ENCODE assay signal across 9 mouse cellular contexts in genomic region chr9:57935683-57936437, GRCm38 (mm10). TPM values are rescaled to one million over a fixed set of nuclear protein-coding genes. Genes with fewer than 3 reads are reported as not detected.
DNase-seq lines count a peak whose midpoint lies in the region; ATAC-seq and TF ChIP-seq lines count a peak whose summit lies in the region.
"Had no signal": no experiment of that assay in that cellular context is flagged by ENCODE, and none has a peak within 500 bp of the region (broad histone marks: within the 10 kb centered on the region; RNA-seq: fewer than 3 reads in every experiment).

No protein-coding gene starts in this region.

- no peaks in the 10 kb centered on the region for H3K36me3 ChIP-seq in heart, embryonic 11.5 days (ENCODE audit: control insufficient read depth, insufficient read depth, low read length)
- H3K36me3 ChIP-seq in embryonic facial prominence, embryonic 11.5 days (replicated peaks; ENCODE audit: control insufficient read depth, insufficient read depth, low read depth, low read length) = no peaks in the 10 kb centered on the region
- 0 out of 2 replicates have a peak, but pooled peaks cover 1% of the 10 kb centered on the region for H3K36me3 ChIP-seq in hindbrain, postnatal 0 days (ENCODE audit: insufficient read depth, low read length)
- H3K36me3 ChIP-seq in neural tube, embryonic 11.5 days (ENCODE audit: control insufficient read depth, insufficient read depth, low read length) = no peaks in the 10 kb centered on the region
- H3K36me3 ChIP-seq in stomach, postnatal 0 days (ENCODE audit: control insufficient read depth, insufficient read depth, low read length) = no peaks in the 10 kb centered on the region

- TF ChIP-seq EP300 in stomach, postnatal 0 days (optimal IDR thresholded peaks at IDR 0.05) = no peak

- H3K4me2 ChIP-seq in heart, embryonic 11.5 days = no peak overlapping the region
- no peak overlapping the region for H3K4me2 ChIP-seq in embryonic facial prominence, embryonic 11.5 days (ENCODE audit: low read depth, low read length)
- H3K4me2 ChIP-seq in hindbrain, postnatal 0 days (ENCODE audit: low read depth, low read length) = no peak overlapping the region
- no peak overlapping the region for H3K4me2 ChIP-seq in neural tube, embryonic 11.5 days (ENCODE audit: low read depth)
- H3K4me2 ChIP-seq in stomach, postnatal 0 days (replicated peaks; ENCODE audit: low read depth) = no peak overlapping the region

- H3K4me3 ChIP-seq in heart, embryonic 11.5 days (ENCODE audit: low read depth, low read length) = no peak overlapping the region
- no peak overlapping the region for H3K4me3 ChIP-seq in embryonic facial prominence, embryonic 11.5 days (ENCODE audit: low read depth, low read length)
- H3K4me3 ChIP-seq in hindbrain, postnatal 0 days (ENCODE audit: low read length) = no peak overlapping the region
- no peak overlapping the region for H3K4me3 ChIP-seq in neural tube, embryonic 11.5 days (ENCODE audit: low read depth, low read length)
- no peak overlapping the region for H3K4me3 ChIP-seq in stomach, postnatal 0 days (ENCODE audit: low read depth, low read length)

- WGBS in heart, embryonic 11.5 days (ENCODE audit: insufficient replicate concordance) = 29% methylated on average over 6 of the region's 6 CpGs
- WGBS in embryonic facial prominence, embryonic 11.5 days = 35% methylated on average over 6 of the region's 6 CpGs
- WGBS in hindbrain, postnatal 0 days = 28% methylated on average over 6 of the region's 6 CpGs
- WGBS in neural tube, embryonic 11.5 days = 38% methylated on average over 6 of the region's 6 CpGs
- WGBS in stomach, postnatal 0 days = 28% methylated on average over 6 of the region's 6 CpGs

- TF ChIP-seq CTCF in hindbrain, postnatal 0 days (IDR thresholded peaks at IDR 0.05; ENCODE audit: low read depth) = peak; percentile 94
- peak; percentile 92 for TF ChIP-seq CTCF in stomach, postnatal 0 days (IDR thresholded peaks at IDR 0.05; ENCODE audit: low read depth)

- no peak overlapping the region for H3K9ac ChIP-seq in heart, embryonic 11.5 days (ENCODE audit: low read depth, low read length)
- no peak overlapping the region for H3K9ac ChIP-seq in embryonic facial prominence, embryonic 11.5 days (replicated peaks; ENCODE audit: low read length)
- no peak overlapping the region for H3K9ac ChIP-seq in hindbrain, postnatal 0 days (replicated peaks; ENCODE audit: low read length)
- H3K9ac ChIP-seq in neural tube, embryonic 11.5 days (ENCODE audit: low read length) = no peak overlapping the region
- H3K9ac ChIP-seq in stomach, postnatal 0 days (ENCODE audit: low read length) = no peak overlapping the region

- no peaks in the 10 kb centered on the region for H3K9me3 ChIP-seq in heart, embryonic 11.5 days (replicated peaks; ENCODE audit: control insufficient read depth, low read length)
- H3K9me3 ChIP-seq in embryonic facial prominence, embryonic 11.5 days (replicated peaks; ENCODE audit: control insufficient read depth, low read length) = no peaks in the 10 kb centered on the region
- no peaks in the 10 kb centered on the region for H3K9me3 ChIP-seq in hindbrain, postnatal 0 days (ENCODE audit: low read length)
- no peaks in the 10 kb centered on the region for H3K9me3 ChIP-seq in neural tube, embryonic 11.5 days (ENCODE audit: control insufficient read depth, low read length)
- no peaks in the 10 kb centered on the region for H3K9me3 ChIP-seq in stomach, postnatal 0 days (ENCODE audit: control insufficient read depth, low read length)

- no peak overlapping the region for H3K27ac ChIP-seq in heart, embryonic 11.5 days (ENCODE audit: low read depth, low read length)
- H3K27ac ChIP-seq in embryonic facial prominence, embryonic 11.5 days (replicated peaks; ENCODE audit: low read depth, low read length) = no peak overlapping the region
- H3K27ac ChIP-seq in hindbrain, postnatal 0 days = no peak overlapping the region
- no peak overlapping the region for H3K27ac ChIP-seq in neural tube, embryonic 11.5 days (ENCODE audit: low read depth, low read length)
- no peak overlapping the region for H3K27ac ChIP-seq in stomach, postnatal 0 days (replicated peaks)
- H3K27ac ChIP-seq: macrophage had no signal

- peaks cover 35% of the 10 kb centered on the region for H3K27me3 ChIP-seq in heart, embryonic 11.5 days (ENCODE audit: control insufficient read depth, insufficient read depth, low read length)
- peaks cover 3% of the 10 kb centered on the region for H3K27me3 ChIP-seq in embryonic facial prominence, embryonic 11.5 days (ENCODE audit: control insufficient read depth, insufficient read depth, low read length)
- H3K27me3 ChIP-seq in hindbrain, postnatal 0 days (ENCODE audit: insufficient read depth, low read length) = no peaks in the 10 kb centered on the region
- H3K27me3 ChIP-seq in neural tube, embryonic 11.5 days (ENCODE audit: control insufficient read depth, insufficient read depth, low read length) = peaks cover 16% of the 10 kb centered on the region; the same call in 1 of the 2 replicates
- H3K27me3 ChIP-seq in stomach, postnatal 0 days (ENCODE audit: control insufficient read depth, insufficient read depth, low read length) = 0 out of 2 replicates have a peak, but pooled peaks cover 3% of the 10 kb centered on the region

- ATAC-seq in heart, embryonic 11.5 days (replicated peaks; ENCODE audit: insufficient number of reproducible peaks, low FRiP score, low TSS enrichment) = no peak
- ATAC-seq in embryonic facial prominence, embryonic 11.5 days (replicated peaks; ENCODE audit: insufficient number of reproducible peaks, low FRiP score, low TSS enrichment, low read depth) = no peak
- peak; percentile 59; the same call in 1 of the 2 replicates for ATAC-seq in hindbrain, postnatal 0 days
- no peak for ATAC-seq in neural tube, embryonic 11.5 days (ENCODE audit: insufficient read depth, low FRiP score, low TSS enrichment)
- ATAC-seq in stomach, postnatal 0 days (ENCODE audit: low FRiP score, low TSS enrichment) = peak; percentile 73

- DNase-seq in heart, adult 11 months = peak; percentile 96
- peak; percentile 93 for DNase-seq in adrenal gland, postnatal 14 days
- peak; percentile 83 for DNase-seq in embryonic facial prominence, embryonic 11.5 days (ENCODE audit: low spot score)
- DNase-seq in hindbrain, postnatal 0 days (ENCODE audit: low spot score) = peak; percentile 92
- DNase-seq in left cerebral cortex, postnatal 10 days (ENCODE audit: extremely low spot score in 1 of 2, low spot score in 2 of 2) = peak; percentile 82 to 90
- DNase-seq in neural tube, embryonic 11.5 days (ENCODE audit: low spot score) = peak; percentile 83
- peak; percentile 87 for DNase-seq in stomach, postnatal 0 days (ENCODE audit: low spot score)

- intact Hi-C loops in left cerebral cortex, postnatal 10 days (cut with DNase I) = loop anchor here (1.0 to 10.0 kb wide), 2 partner anchors 62 to 269 kb away; partner anchors contain the start of genes Islr and Islr2

- H3K4me1 ChIP-seq in heart, embryonic 11.5 days (ENCODE audit: control insufficient read depth, insufficient read depth, low read length) = 0 out of 2 replicates have a peak, but pooled peaks cover 6% of the 10 kb centered on the region
- no peaks in the 10 kb centered on the region for H3K4me1 ChIP-seq in embryonic facial prominence, embryonic 11.5 days (ENCODE audit: control insufficient read depth, insufficient read depth, low read length)
- 0 out of 2 replicates have a peak, but pooled peaks cover 4% of the 10 kb centered on the region for H3K4me1 ChIP-seq in hindbrain, postnatal 0 days (ENCODE audit: insufficient read depth, low read length)
- peaks cover 8% of the 10 kb centered on the region for H3K4me1 ChIP-seq in neural tube, embryonic 11.5 days (ENCODE audit: control insufficient read depth, insufficient read depth, low read length)
- no peaks in the 10 kb centered on the region; the same call in 1 of the 2 replicates for H3K4me1 ChIP-seq in stomach, postnatal 0 days (replicated peaks; ENCODE audit: control insufficient read depth, insufficient read depth)

RNA-seq across cellular contexts. Expression of gene Sema7a, which starts 4.1 kb away (rescaled TPM):
- polyA plus RNA-seq in heart, embryonic 11.5 days (2014; fragmentation: Nextera tagmentation; extraction: Ambion mirVana) = 0.17 and 0.18 TPM in 2 replicates
- total RNA-seq in adrenal gland, postnatal 14 days (2021) = 18.4 and 23.5 TPM in 2 replicates
- polyA plus RNA-seq in embryonic facial prominence, embryonic 11.5 days (2014; fragmentation: Nextera tagmentation; extraction: Ambion mirVana) = 0.24 and 0.68 TPM in 2 replicates
- 60.2 and 62.8 TPM in 2 replicates for total RNA-seq in hindbrain, postnatal 0 days (2014; rRNA removed)
- 4.0 and 4.9 TPM in 2 replicates for polyA plus RNA-seq in hindbrain, postnatal 0 days (2015; fragmentation: Nextera tagmentation; extraction: Ambion mirVana)
- total RNA-seq in left cerebral cortex, postnatal 10 days (2021) = 100 to 1,000 TPM; 127 to 132 TPM
- 1.6 and 2.0 TPM in 2 replicates for polyA plus RNA-seq in neural tube, embryonic 11.5 days (2014; fragmentation: Nextera tagmentation; extraction: Ambion mirVana)
- 0.68 and 1.0 TPM in 2 replicates for polyA plus RNA-seq in stomach, postnatal 0 days (2015; fragmentation: Nextera tagmentation; extraction: Ambion mirVana)

RNA-seq across cellular contexts. Expression of gene Ubl7, which starts 25.1 kb away (rescaled TPM):
- polyA plus RNA-seq in heart, embryonic 11.5 days (2014; fragmentation: Nextera tagmentation; extraction: Ambion mirVana) = 97.7 and 106 TPM in 2 replicates
- 71.6 and 82.1 TPM in 2 replicates for total RNA-seq in adrenal gland, postnatal 14 days (2021)
- 115 and 123 TPM in 2 replicates for polyA plus RNA-seq in embryonic facial prominence, embryonic 11.5 days (2014; fragmentation: Nextera tagmentation; extraction: Ambion mirVana)
- 96.6 and 116 TPM in 2 replicates for total RNA-seq in hindbrain, postnatal 0 days (2014; rRNA removed)
- 151 and 152 TPM in 2 replicates for polyA plus RNA-seq in hindbrain, postnatal 0 days (2015; fragmentation: Nextera tagmentation; extraction: Ambion mirVana)
- 100 to 1,000 TPM in 1 of 2 experiments, 10 to 100 TPM in 1; 98.2 to 107 TPM for total RNA-seq in left cerebral cortex, postnatal 10 days (2021)
- polyA plus RNA-seq in neural tube, embryonic 11.5 days (2014; fragmentation: Nextera tagmentation; extraction: Ambion mirVana) = 119 and 124 TPM in 2 replicates
- polyA plus RNA-seq in stomach, postnatal 0 days (2015; fragmentation: Nextera tagmentation; extraction: Ambion mirVana) = 93.1 and 94.6 TPM in 2 replicates

Comparison
In these comparisons a context has a peak if more than half of its experiments do, and no peak if none do; other contexts are left out.
1. ATAC-seq: peak in hindbrain, postnatal 0 days (single experiment) and stomach, postnatal 0 days (single experiment); none in heart, embryonic 11.5 days (single experiment), embryonic facial prominence, embryonic 11.5 days (single experiment) and neural tube, embryonic 11.5 days (single experiment).
2. Peak in every context shown above with its lines, with median percentiles within 50 percentile points of each other: DNase-seq.